12 mouse cellular contexts compared by ENCODE assay signal in genomic region chr7:35718421-35719178, GRCm38 (mm10). TPM values are rescaled to one million over a fixed set of nuclear protein-coding genes. Genes with fewer than 3 reads are reported as not detected.
DNase-seq lines count a peak whose midpoint lies in the region; ATAC-seq and TF ChIP-seq lines count a peak whose summit lies in the region.
"Had no signal": no experiment of that assay in that cellular context is flagged by ENCODE, and none has a peak within 500 bp of the region (broad histone marks: within the 10 kb centered on the region; RNA-seq: fewer than 3 reads in every experiment).

No protein-coding gene starts in this region.

- H3K27me3 ChIP-seq in midbrain, postnatal 0 days (ENCODE audit: insufficient read depth, low read length) = no peaks in the 10 kb centered on the region
- no peaks in the 10 kb centered on the region for H3K27me3 ChIP-seq in midbrain, embryonic 16.5 days (ENCODE audit: control insufficient read depth, insufficient read depth, low read depth, low read length)
- no peaks in the 10 kb centered on the region for H3K27me3 ChIP-seq in MEL (ENCODE audit: control insufficient read depth in 1 of 2, insufficient read depth in 2 of 2, low read length in 2 of 2)
- H3K27me3 ChIP-seq: heart, embryonic 13.5 days; limb, embryonic 12.5 days had no signal

- H3K9ac ChIP-seq in midbrain, postnatal 0 days (replicated peaks; ENCODE audit: low read length, poor library complexity, severe bottlenecking) = no peak overlapping the region
- H3K9ac ChIP-seq in midbrain, embryonic 16.5 days (ENCODE audit: low read depth, low read length) = no peak overlapping the region
- H3K9ac ChIP-seq in MEL (ENCODE audit: control insufficient read depth, low read depth, low read length, poor library complexity, severe bottlenecking) = no peak overlapping the region
- H3K9ac ChIP-seq: heart, embryonic 13.5 days; limb, embryonic 12.5 days had no signal

- no peak for TF ChIP-seq POLR2A in MEL (IDR thresholded peaks at IDR 0.05; ENCODE audit: control insufficient read depth in 1 of 2, insufficient read depth in 1 of 2, low read depth in 1 of 2, low read length in 2 of 2, poor library complexity in 1 of 2)

- no peak overlapping the region for H3K4me3 ChIP-seq in gastrocnemius, adult 2 months
- H3K4me3 ChIP-seq in midbrain, postnatal 0 days (ENCODE audit: low read depth, low read length) = no peak overlapping the region
- H3K4me3 ChIP-seq in midbrain, embryonic 16.5 days (ENCODE audit: low read depth, low read length) = no peak overlapping the region
- no peak overlapping the region for H3K4me3 ChIP-seq in MEL (ENCODE audit: control insufficient read depth in 1 of 2, insufficient read depth in 1 of 2, low read depth in 2 of 2, low read length in 2 of 2)
- H3K4me3 ChIP-seq: heart, embryonic 13.5 days; limb, embryonic 12.5 days; midbrain, embryonic 10.5 days had no signal

- no peak for TF ChIP-seq EP300 in MEL (IDR thresholded peaks at IDR 0.05; ENCODE audit: low read depth in 1 of 2, low read length in 2 of 2)

- TF ChIP-seq RAD21 in MEL (IDR thresholded peaks at IDR 0.05; ENCODE audit: low read depth, low read length) = no peak

- intact Hi-C loops in gastrocnemius, adult 2 months (cut with DNase I) = loop anchor here (5.0 kb wide), 1 partner anchor 34 kb away; the partner anchor contains the start of gene Dpy19l3

- WGBS in midbrain, postnatal 0 days = 90% methylated on average over 8 of the region's 8 CpGs
- 87% methylated on average over 8 of the region's 8 CpGs for WGBS in midbrain, embryonic 16.5 days

- H3K4me1 ChIP-seq in midbrain, postnatal 0 days (ENCODE audit: insufficient read depth, low read length) = no peaks in the 10 kb centered on the region
- no peaks in the 10 kb centered on the region for H3K4me1 ChIP-seq in midbrain, embryonic 16.5 days (ENCODE audit: control insufficient read depth, insufficient read depth, low read length)
- no peaks in the 10 kb centered on the region for H3K4me1 ChIP-seq in MEL (ENCODE audit: control insufficient read depth in 1 of 2, insufficient read depth in 2 of 2, low read length in 2 of 2)
- H3K4me1 ChIP-seq: heart, embryonic 13.5 days; limb, embryonic 12.5 days; midbrain, embryonic 10.5 days had no signal

- no peaks in the 10 kb centered on the region for H3K79me2 ChIP-seq in MEL (ENCODE audit: control insufficient read depth, insufficient read depth, low read length, poor library complexity)

- H3K9me3 ChIP-seq in midbrain, postnatal 0 days (ENCODE audit: low read length) = no peaks in the 10 kb centered on the region
- H3K9me3 ChIP-seq in midbrain, embryonic 16.5 days (replicated peaks; ENCODE audit: control insufficient read depth, low read length, poor library complexity, severe bottlenecking) = no peaks in the 10 kb centered on the region
- H3K9me3 ChIP-seq in MEL (replicated peaks; ENCODE audit: insufficient read depth, low read length) = no peaks in the 10 kb centered on the region
- H3K9me3 ChIP-seq: heart, embryonic 13.5 days; limb, embryonic 12.5 days had no signal

- peaks cover 26% of the 10 kb centered on the region for H3K36me3 ChIP-seq in midbrain, postnatal 0 days (ENCODE audit: insufficient read depth, low read length)
- peaks cover 25% of the 10 kb centered on the region for H3K36me3 ChIP-seq in midbrain, embryonic 16.5 days (ENCODE audit: control insufficient read depth, insufficient read depth, low read length)
- H3K36me3 ChIP-seq in MEL (ENCODE audit: control insufficient read depth in 1 of 2, insufficient read depth in 2 of 2, low read length in 2 of 2) = no peaks in the 10 kb centered on the region

- no peak overlapping the region for H3K27ac ChIP-seq in gastrocnemius, adult 2 months
- H3K27ac ChIP-seq in midbrain, postnatal 0 days (ENCODE audit: low read depth, low read length) = no peak overlapping the region
- H3K27ac ChIP-seq in midbrain, embryonic 16.5 days (ENCODE audit: low read length) = no peak overlapping the region
- H3K27ac ChIP-seq in MEL (ENCODE audit: control insufficient read depth, low read depth, low read length) = no peak overlapping the region
- H3K27ac ChIP-seq: heart, embryonic 13.5 days; limb, embryonic 12.5 days; midbrain, embryonic 10.5 days had no signal

- peak; percentile 41 for DNase-seq in gastrocnemius, adult 2 months
- no peak for DNase-seq in gastrocnemius, postnatal 25 days
- DNase-seq in midbrain, postnatal 0 days (ENCODE audit: low spot score) = peak; percentile 10
- peak; percentile 30 for DNase-seq in MEL (ENCODE audit: low read depth, low spot score)
- no peak for DNase-seq in spleen, adult 12 weeks (ENCODE audit: low spot score)
- DNase-seq in embryo, embryonic 10 days (ENCODE audit: low spot score) = no peak
- DNase-seq: embryo, embryonic 11 days had no signal

- no peak overlapping the region for H3K4me2 ChIP-seq in midbrain, postnatal 0 days (ENCODE audit: low read depth, low read length, poor library complexity, severe bottlenecking)
- no peak overlapping the region for H3K4me2 ChIP-seq in midbrain, embryonic 16.5 days (ENCODE audit: low read length)
- H3K4me2 ChIP-seq: heart, embryonic 13.5 days; limb, embryonic 12.5 days had no signal

- no peak for ATAC-seq in midbrain, postnatal 0 days (ENCODE audit: low FRiP score)
- ATAC-seq in midbrain, embryonic 16.5 days = no peak
- peak; percentile 95 for ATAC-seq in megakaryocyte progenitor cell, adult 5-6 weeks (replicated peaks; ENCODE audit: poor library complexity)

- peak; percentile 42; the same call in 1 of the 2 replicates for TF ChIP-seq CTCF in gastrocnemius, adult 2 months (IDR thresholded peaks at IDR 0.05)
- TF ChIP-seq CTCF in midbrain, postnatal 0 days (IDR thresholded peaks at IDR 0.05) = peak; percentile 48
- peak; percentile 46 to 51 (median 46) for TF ChIP-seq CTCF in MEL (IDR thresholded peaks at IDR 0.05 in 2 of 3, conservative IDR thresholded peaks at IDR 0.05 in 1 of 3; ENCODE audit: control insufficient read depth in 1 of 3, insufficient read depth in 1 of 3, low read depth in 2 of 3, low read length in 3 of 3, poor library complexity in 1 of 3, severe bottlenecking in 1 of 3)

TF ChIP-seq in MEL, 35 proteins besides CTCF, POLR2A, EP300 and RAD21:
- TF ChIP-seq MAZ (IDR thresholded peaks at IDR 0.05; ENCODE audit: low read depth, low read length) (no peak), ZC3H11A (IDR thresholded peaks at IDR 0.05; ENCODE audit: low read depth, low read length) (no peak), ETS1 (IDR thresholded peaks at IDR 0.05; ENCODE audit: low read depth, low read length) (no peak), MXI1 (IDR thresholded peaks at IDR 0.05; ENCODE audit: low read depth, low read length) (no peak), CHD2 (IDR thresholded peaks at IDR 0.05; ENCODE audit: low read length) (no peak), NRF1 (IDR thresholded peaks at IDR 0.05; ENCODE audit: insufficient read depth, low read depth, low read length, poor library complexity, severe bottlenecking) (no peak), ZMIZ1 (IDR thresholded peaks at IDR 0.05; ENCODE audit: low read depth, low read length) (no peak)

RNA-seq across cellular contexts. Expression of gene Dpy19l3, which starts 35.7 kb away (rescaled TPM):
- total RNA-seq in gastrocnemius, adult 2 months (2021) = 1 to 10 TPM; 5.8 to 7.1 TPM
- total RNA-seq in gastrocnemius, postnatal 25 days (2021) = 1 to 10 TPM; 5.0 TPM
- total RNA-seq in midbrain, postnatal 0 days (2014; rRNA removed) = 26.9 and 52.7 TPM in 2 replicates
- polyA plus RNA-seq in midbrain, postnatal 0 days (2015; fragmentation: Nextera tagmentation; extraction: Ambion mirVana) = 33.9 and 36.9 TPM in 2 replicates
- 42.4 and 44.6 TPM in 2 replicates for polyA plus RNA-seq in midbrain, embryonic 16.5 days (2015; fragmentation: Nextera tagmentation; extraction: Ambion mirVana)
- total RNA-seq in MEL (2012; rRNA removed) = 5.6 and 7.4 TPM in 2 replicates
- polyA plus RNA-seq in MEL (2012; ENCODE audit: insufficient read depth in 1 of 2, insufficient read length in 2 of 2, low read depth in 1 of 2, low replicate concordance in 2 of 2, missing spikeins in 1 of 2) = 1 to 10 TPM in 1 of 2 experiments, not detected in 1; 9.9 TPM
- total RNA-seq in megakaryocyte progenitor cell, adult 5-6 weeks (2015) = 24.5 and 25.6 TPM in 2 replicates
- 15.2 and 26.8 TPM in 2 replicates for total RNA-seq in megakaryocyte progenitor cell, adult 5-6 weeks (2017)

Comparison
In these comparisons a context has a peak if more than half of its experiments do, and no peak if none do; other contexts are left out.
1. DNase-seq: peak in gastrocnemius, adult 2 months (single experiment), midbrain, postnatal 0 days (single experiment) and MEL (single experiment); none in gastrocnemius, postnatal 25 days (single experiment), spleen, adult 12 weeks (single experiment) and embryo, embryonic 10 days (single experiment).
2. Peak in every context shown above with its lines, with median percentiles within 50 percentile points of each other: CTCF ChIP-seq.